Mouse (Mus musculus) lung, postnatal 0 days (tissue): Measurements from ENCODE around the gene Slfn14.
A peak's percentile ranks its signal among the peaks of the same experiment; 100 is the strongest.

Experiments used
- CTCF ChIP-seq: IDR thresholded peaks from 2 replicates; pipeline ENCODE4 v1.5.1; 2016; ENCODE audit warnings: antibody characterized with exemption, mild to moderate bottlenecking
- EP300 ChIP-seq: IDR thresholded peaks from 2 replicates; pipeline ENCODE4 v1.6.1; 2016; ENCODE audit warnings: antibody characterized with exemption, mild to moderate bottlenecking, control low read depth

DNA sequence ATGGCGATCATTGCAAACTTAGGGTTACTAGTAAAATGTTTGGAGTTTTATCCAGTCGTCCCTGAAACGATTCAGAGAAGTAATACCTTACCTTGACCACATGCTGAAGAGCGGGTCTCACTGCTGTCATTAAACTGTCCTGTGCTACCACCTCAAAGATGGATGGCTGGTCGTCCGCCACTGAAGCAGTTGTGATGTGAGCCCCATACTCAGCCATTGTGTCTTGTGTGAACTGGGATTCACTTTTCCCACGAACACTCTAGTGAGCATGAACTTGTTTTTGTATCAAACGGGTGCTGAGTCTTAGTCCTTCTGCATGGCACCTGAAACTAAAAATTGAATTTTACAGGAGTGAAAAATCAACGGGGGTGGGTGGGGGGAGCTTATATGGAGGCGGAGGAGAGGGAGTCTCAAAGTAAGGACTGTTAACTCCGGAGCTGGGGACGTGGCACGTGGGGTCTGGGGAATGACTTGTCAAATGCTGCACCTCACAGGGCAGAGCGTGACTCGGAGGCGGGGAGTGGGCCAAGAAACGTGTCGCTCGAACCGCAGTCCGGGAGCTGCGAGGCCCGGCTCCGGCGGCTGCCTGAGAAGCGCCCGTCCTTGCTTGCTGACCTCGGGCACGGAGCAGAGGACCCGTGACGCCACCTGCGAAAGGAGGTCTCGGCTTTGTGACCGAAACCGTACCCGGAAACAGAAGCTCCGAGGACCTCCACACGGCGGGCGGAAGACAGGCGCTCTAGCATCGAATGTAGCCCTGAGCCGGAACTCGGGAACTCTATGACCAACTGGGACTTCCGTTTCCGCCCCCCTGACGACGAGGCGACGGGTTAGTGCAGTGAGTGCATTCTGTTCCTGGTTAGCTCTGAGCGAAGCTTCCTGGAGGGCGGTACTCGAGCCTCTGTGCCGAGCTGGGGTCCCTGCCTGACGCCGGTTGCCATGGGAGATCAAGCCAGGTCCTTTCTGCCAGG lies 12.0 kb upstream of the Slfn14 start, which contains the start of gene Ap2b1:
- TF ChIP-seq CTCF: no peak
- TF ChIP-seq EP300: peak; percentile 51; the same call in 1 of the 2 replicates
